Mouse (Mus musculus) heart, adult 2 months (tissue): ENCODE results near the gene Gfap. TPM values are rescaled to one million over a fixed set of nuclear protein-coding genes. Genes with fewer than 3 reads are reported as not detected.

Experiments
- DNase-seq, 2 experiments: peaks; one replicate each; pipeline ENCODE4 v3.0.0; 2021
- H3K27ac ChIP-seq: fragments of 200-600 bp; 2 replicates; pipeline ENCODE4 v1.8.1; 2022
- H3K27me3 ChIP-seq: fragments of 200-500 bp; 2 replicates; pipeline ENCODE4 v1.6.1; 2012; ENCODE audit warnings: mild to moderate bottlenecking, low read length, inconsistent platforms, mixed read lengths; ENCODE audit not compliant: control insufficient read depth, insufficient read depth
- H3K36me3 ChIP-seq: fragments of 200-500 bp; 2 replicates; pipeline ENCODE4 v1.6.1; 2012; ENCODE audit warnings: low read length, inconsistent platforms; ENCODE audit not compliant: control insufficient read depth, insufficient read depth
- H3K4me1 ChIP-seq: fragments of 200-500 bp; 2 replicates; pipeline ENCODE4 v1.6.1; 2011; ENCODE audit warnings: low read length; ENCODE audit not compliant: control insufficient read depth, insufficient read depth
- H3K4me3 ChIP-seq: fragments of 200-600 bp; 2 replicates; pipeline ENCODE4 v1.8.1; 2022
- H3K79me2 ChIP-seq: fragments of 200-500 bp; replicated peaks from 2 replicates; pipeline ENCODE4 v1.6.1; 2012; ENCODE audit warnings: mild to moderate bottlenecking, inconsistent platforms, low read length, moderate library complexity, mixed read lengths; ENCODE audit not compliant: control insufficient read depth, insufficient read depth
- H3K9ac ChIP-seq: fragments of 200-500 bp; 2 replicates; pipeline ENCODE4 v1.6.1; 2012; ENCODE audit warnings: low read depth, mild to moderate bottlenecking, control low read depth, inconsistent platforms, low read length, mixed read lengths
- CTCF ChIP-seq: fragments of 200-600 bp; IDR thresholded peaks from 2 replicates; pipeline ENCODE4 v1.8.1; 2022; ENCODE audit warnings: antibody characterized with exemption, mild to moderate bottlenecking, moderate library complexity
- EP300 ChIP-seq: fragments of 200-500 bp; IDR thresholded peaks from 2 replicates; pipeline ENCODE4 v1.6.1; 2011; ENCODE audit warnings: low read depth, low read length, control low read depth; ENCODE audit not compliant: insufficient read depth
- POLR2A ChIP-seq: fragments of 200-500 bp; IDR thresholded peaks from 2 replicates; pipeline ENCODE4 v1.6.1; 2011; ENCODE audit warnings: mild to moderate bottlenecking, low read depth, low read length, control low read depth; ENCODE audit not compliant: insufficient read depth
- WGBS: fragments of 180-500 bp; shearing (Covaris S2); methylation state at CpG from one replicate; pipeline ENCODE4 v1.1.7; 2018; 5-methylcytosine and 5-hydroxymethylcytosine counted together
- intact Hi-C: fragments of 180-260 bp; cut with DNase I; formaldehyde crosslinking; loops from one replicate; pipeline ENCODE4 v1.15.1; 2025
- polyA plus RNA-seq: library from polyadenylated mRNA; depleted of rRNA; stranded (reverse); fragments of >200 nt; gene quantifications from 2 replicates; pipeline ENCODE4 v1.2.3, GENCODE M21; 2012
- total RNA-seq, 2 experiments: library from RNA; stranded (reverse); gene quantifications; 2 replicates each; pipeline ENCODE4 v1.2.3; 2021

The Gfap gene
- total and polyA plus RNA-seq, 3 experiments = 0.08 to 0.30 (median 0.18) TPM

GRCm38 (mm10) chr11:102858951-102859350 lies 41.8 kb downstream of the Gfap start:
- H3K27me3 ChIP-seq = no peaks in the 10 kb centered on the region
- no peaks in the 10 kb centered on the region for H3K36me3 ChIP-seq
- no peaks in the 10 kb centered on the region for H3K4me1 ChIP-seq
- intact Hi-C loops = no loop called here
- no peak for TF ChIP-seq CTCF
- no peak for TF ChIP-seq EP300
- no peak for TF ChIP-seq POLR2A
- H3K79me2 ChIP-seq = no peaks in the 10 kb centered on the region
- 95% methylated on average over 11 of the region's 11 CpGs for WGBS
- H3K4me3 ChIP-seq = no peak overlapping the region
- no peak for DNase-seq
- no peak overlapping the region for H3K9ac ChIP-seq
- no peak overlapping the region for H3K27ac ChIP-seq

GRCm38 (mm10) chr11:102855941-102856340 lies 44.8 kb downstream of the Gfap start:
- no peaks in the 10 kb centered on the region for H3K79me2 ChIP-seq
- H3K9ac ChIP-seq = no peak overlapping the region
- TF ChIP-seq POLR2A = no peak
- TF ChIP-seq EP300 = no peak
- TF ChIP-seq CTCF = no peak
- H3K27me3 ChIP-seq = no peaks in the 10 kb centered on the region
- H3K27ac ChIP-seq = no peak overlapping the region
- H3K36me3 ChIP-seq = no peaks in the 10 kb centered on the region
- H3K4me1 ChIP-seq = no peaks in the 10 kb centered on the region
- no peak overlapping the region for H3K4me3 ChIP-seq
- intact Hi-C loops = no loop called here
- no peak for DNase-seq
- WGBS = 85% methylated on average over 6 of the region's 6 CpGs

- no peaks in the 10 kb centered on the region for H3K27me3 ChIP-seq
- H3K36me3 ChIP-seq = no peaks in the 10 kb centered on the region
- no peak for TF ChIP-seq EP300
- peak; percentile 52 for TF ChIP-seq CTCF
- H3K27ac ChIP-seq = no peak overlapping the region
- H3K4me1 ChIP-seq = no peaks in the 10 kb centered on the region
- H3K79me2 ChIP-seq = no peaks in the 10 kb centered on the region
- intact Hi-C loops = no loop called here
- H3K4me3 ChIP-seq = no peak overlapping the region
- H3K9ac ChIP-seq = no peak overlapping the region
- no peak for DNase-seq
These were observed 47.0 kb downstream of the Gfap start for GRCm38 (mm10) chr11:102853760-102854159.

GRCm38 (mm10) chr11:102851883-102852282 lies 48.8 kb downstream of the Gfap start:
- H3K36me3 ChIP-seq = no peaks in the 10 kb centered on the region
- TF ChIP-seq EP300 = peak; percentile 76; the same call in 1 of the 2 replicates
- TF ChIP-seq POLR2A = no peak
- TF ChIP-seq CTCF = peak; percentile 83
- peak; percentile 57 to 81 for DNase-seq

GRCm38 (mm10) chr11:102845926-102846325 lies 54.8 kb downstream of the Gfap start:
- intact Hi-C loops = no loop called here
- WGBS = 85% methylated on average over 10 of the region's 10 CpGs
- DNase-seq = no peak
- Histone ChIP-seq H3K27me3 (no peaks in the 10 kb centered on the region), H3K27ac (no peak overlapping the region), H3K79me2 (no peaks in the 10 kb centered on the region), H3K36me3 (no peaks in the 10 kb centered on the region), H3K9ac (no peak overlapping the region), H3K4me3 (no peak overlapping the region), H3K4me1 (no peaks in the 10 kb centered on the region)
- TF ChIP-seq EP300 = no peak
- TF ChIP-seq POLR2A = no peak
- TF ChIP-seq CTCF = no peak

More at GRCm38 (mm10) chr11:102851883-102852282, 48.8 kb downstream of the Gfap start:
- 62% methylated on average over 5 of the region's 5 CpGs for WGBS
- H3K79me2 ChIP-seq = no peaks in the 10 kb centered on the region
- no peak overlapping the region for H3K9ac ChIP-seq
- H3K27ac ChIP-seq = no peak overlapping the region
- intact Hi-C loops = loop anchor here (1.0 kb wide), 1 partner anchor 78 kb away; no protein-coding TSS in a partner anchor
- no peak overlapping the region for H3K4me3 ChIP-seq
- no peaks in the 10 kb centered on the region for H3K27me3 ChIP-seq
- no peaks in the 10 kb centered on the region for H3K4me1 ChIP-seq

- Histone ChIP-seq H3K9ac (peak overlapping the region; percentile 16; the same call in 1 of the 2 replicates), H3K79me2 (no peaks in the 10 kb centered on the region), H3K36me3 (no peaks in the 10 kb centered on the region), H3K27me3 (no peaks in the 10 kb centered on the region), H3K27ac (peak overlapping the region; percentile 56), H3K4me1 (no peaks in the 10 kb centered on the region), H3K4me3 (no peak overlapping the region)
- 72% methylated on average over 9 of the region's 9 CpGs for WGBS
- intact Hi-C loops = no loop called here
- no peak for DNase-seq
- TF ChIP-seq CTCF (no peak), EP300 (no peak), POLR2A (no peak)
These were observed 62.0 kb downstream of the Gfap start for GRCm38 (mm10) chr11:102838616-102839150.
